Mouse (Mus musculus): ENCODE results near the gene Pacs1.

DNA sequence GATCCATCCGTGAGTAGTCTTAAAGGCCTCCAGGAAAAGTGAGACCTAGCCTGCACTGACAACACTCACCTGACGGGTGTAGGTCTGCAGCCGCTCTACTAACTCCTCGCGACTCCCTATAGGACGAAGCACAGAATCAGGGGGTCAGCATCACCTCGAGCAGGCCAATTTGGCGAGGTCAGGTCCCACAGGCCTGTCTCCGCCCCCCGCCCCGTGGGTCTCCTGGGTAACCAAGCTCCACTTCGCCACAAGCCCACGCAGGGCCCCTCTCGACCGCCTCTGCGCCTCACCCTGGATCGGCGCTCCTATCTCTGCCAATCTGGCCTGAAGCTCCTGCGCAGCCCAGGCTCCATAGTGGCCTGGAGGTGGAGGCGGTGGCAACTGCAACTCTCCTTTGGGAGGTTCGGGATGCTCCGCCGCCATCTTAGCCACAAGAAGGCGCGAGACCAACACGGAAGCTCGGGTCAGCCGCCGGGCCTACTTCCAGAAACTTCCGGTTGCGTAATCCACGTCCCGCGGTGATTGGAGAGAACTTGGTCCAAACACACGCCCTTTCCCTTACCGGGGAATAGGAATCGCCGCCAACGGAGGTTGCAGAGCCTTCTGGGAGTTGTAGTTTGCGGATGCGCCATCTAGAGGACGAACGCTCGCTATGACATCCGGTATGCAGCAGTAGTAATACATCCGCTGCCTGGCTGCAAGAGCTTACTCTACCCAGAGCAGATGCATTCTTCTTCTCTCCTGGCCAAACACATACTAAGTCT is 22.2 kb upstream of the Pacs1 start, which contains the start of gene Sf3b2:
- TF ChIP-seq CTCF (IDR thresholded peaks at IDR 0.05; ENCODE audit: extremely low read depth, insufficient read depth, low read length) (peak; percentile 75), POLR2A (IDR thresholded peaks at IDR 0.05; ENCODE audit: extremely low read depth, insufficient read depth, low read length) (peak; percentile 90)

All from cortical plate, adult 2 months (tissue).